13 mouse cellular contexts compared by ENCODE assay signal in genomic region chr11:85615421-85615820, GRCm38 (mm10).
DNase-seq lines count a peak whose midpoint lies in the region; ATAC-seq and TF ChIP-seq lines count a peak whose summit lies in the region.
"Had no signal": no experiment of that assay in that cellular context is flagged by ENCODE, and none has a peak within 500 bp of the region (broad histone marks: within the 10 kb centered on the region; RNA-seq: fewer than 3 reads in every experiment).

No protein-coding gene starts in this region.

- no peak overlapping the region for H3K4me2 ChIP-seq in limb, embryonic 14.5 days (replicated peaks; ENCODE audit: low read depth, low read length, severe bottlenecking)
- no peak overlapping the region for H3K4me2 ChIP-seq in liver, embryonic 11.5 days
- H3K4me2 ChIP-seq: embryonic facial prominence, embryonic 13.5 days; heart, embryonic 13.5 days; neural tube, embryonic 13.5 days had no signal

- DNase-seq in adrenal gland, postnatal 25 days: peak; percentile 28
- DNase-seq in gastrocnemius, adult 8-10 months (ENCODE audit: low spot score in 2 of 2): peak; percentile 36 to 43
- DNase-seq in heart, postnatal 4 days: peak; percentile 63
- peak; percentile 62 for DNase-seq in limb, embryonic 14.5 days (ENCODE audit: low spot score)
- DNase-seq in ovary, adult 18-20 months (ENCODE audit: low spot score): no peak
- DNase-seq in MN1 (ENCODE audit: low spot score): no peak
- DNase-seq in liver, embryonic 11.5 days (ENCODE audit: low spot score): no peak
- no peak for DNase-seq in left cerebral cortex, postnatal 25 days (ENCODE audit: low spot score in 2 of 2)
- DNase-seq: layer of hippocampus, postnatal 36 days had no signal

- TF ChIP-seq POLR2A in limb, embryonic 14.5 days (IDR thresholded peaks at IDR 0.05; ENCODE audit: borderline replicate concordance, extremely low read depth, insufficient read depth, insufficient read length): no peak

- H3K4me1 ChIP-seq in limb, embryonic 14.5 days (ENCODE audit: control insufficient read depth, insufficient read depth, low read length): peaks cover 27% of the 10 kb centered on the region
- no peaks in the 10 kb centered on the region for H3K4me1 ChIP-seq in liver, embryonic 11.5 days (replicated peaks; ENCODE audit: control insufficient read depth, insufficient read depth, low read length)

- no peak overlapping the region for H3K9ac ChIP-seq in limb, embryonic 14.5 days (ENCODE audit: low read depth, low read length, severe bottlenecking)
- no peak overlapping the region for H3K9ac ChIP-seq in liver, embryonic 11.5 days (ENCODE audit: low read depth, low read length)
- H3K9ac ChIP-seq: embryonic facial prominence, embryonic 13.5 days; heart, embryonic 13.5 days; neural tube, embryonic 13.5 days had no signal

- intact Hi-C loops in left cerebral cortex, postnatal 25 days (cut with DNase I): no loop called here

- no peak for ATAC-seq in limb, embryonic 14.5 days (ENCODE audit: low FRiP score, low read depth)
- ATAC-seq in liver, embryonic 11.5 days (replicated peaks; ENCODE audit: low FRiP score): no peak

- H3K27ac ChIP-seq in limb, embryonic 14.5 days (replicated peaks; ENCODE audit: low read depth, low read length): no peak overlapping the region
- no peak overlapping the region for H3K27ac ChIP-seq in liver, embryonic 11.5 days (ENCODE audit: low read depth, low read length)
- H3K27ac ChIP-seq: heart, embryonic 13.5 days; neural tube, embryonic 13.5 days had no signal

- no peaks in the 10 kb centered on the region for H3K9me3 ChIP-seq in limb, embryonic 14.5 days (ENCODE audit: control insufficient read depth, low read length)
- H3K9me3 ChIP-seq in liver, embryonic 11.5 days (ENCODE audit: control insufficient read depth, low read length): no peaks in the 10 kb centered on the region
- H3K9me3 ChIP-seq: embryonic facial prominence, embryonic 13.5 days; G1E; heart, embryonic 13.5 days; neural tube, embryonic 13.5 days had no signal

- H3K27me3 ChIP-seq in limb, embryonic 14.5 days (ENCODE audit: control insufficient read depth, insufficient read depth, low read length): no peaks in the 10 kb centered on the region
- no peaks in the 10 kb centered on the region for H3K27me3 ChIP-seq in liver, embryonic 11.5 days (replicated peaks; ENCODE audit: control insufficient read depth, insufficient read depth, low read length)
- H3K27me3 ChIP-seq: embryonic facial prominence, embryonic 13.5 days; neural tube, embryonic 13.5 days had no signal

- H3K36me3 ChIP-seq in limb, embryonic 14.5 days (ENCODE audit: control insufficient read depth, insufficient read depth, low read length): no peaks in the 10 kb centered on the region
- H3K36me3 ChIP-seq in liver, embryonic 11.5 days (ENCODE audit: control insufficient read depth, insufficient read depth, low read length): no peaks in the 10 kb centered on the region
- H3K36me3 ChIP-seq: embryonic facial prominence, embryonic 13.5 days; G1E; heart, embryonic 13.5 days; neural tube, embryonic 13.5 days had no signal

- no peak overlapping the region for H3K4me3 ChIP-seq in limb, embryonic 14.5 days (replicated peaks; ENCODE audit: low read length)
- no peak overlapping the region for H3K4me3 ChIP-seq in liver, embryonic 11.5 days (ENCODE audit: low read depth, low read length)
- H3K4me3 ChIP-seq: embryonic facial prominence, embryonic 13.5 days; heart, embryonic 13.5 days; neural tube, embryonic 13.5 days had no signal

- 32% methylated on average over 7 of the region's 7 CpGs for WGBS in limb, embryonic 14.5 days
- WGBS in liver, embryonic 11.5 days: 37% methylated on average over 7 of the region's 7 CpGs

Comparison
In these comparisons a context has a peak if more than half of its experiments do, and no peak if none do; other contexts are left out.
1. DNase-seq: peak in adrenal gland, postnatal 25 days (single experiment), gastrocnemius, adult 8-10 months (2 of 2), heart, postnatal 4 days (single experiment) and limb, embryonic 14.5 days (single experiment); none in ovary, adult 18-20 months (single experiment), MN1 (single experiment), liver, embryonic 11.5 days (single experiment) and left cerebral cortex, postnatal 25 days (0 of 2).